Mouse (Mus musculus) gastrocnemius, postnatal 10 days (tissue): ENCODE measurements around the gene Abca14. TPM values are rescaled to one million over a fixed set of nuclear protein-coding genes. Genes with fewer than 3 reads are reported as not detected.
A peak's percentile ranks its signal among the peaks of the same experiment; 100 is the strongest.

Source experiments
- DNase-seq: peaks from one replicate; pipeline ENCODE4 v3.0.0; 2021; ENCODE audit warnings: mixed read lengths
- long read RNA-seq, 2 experiments: library from polyadenylated mRNA; stranded (forward); transcript quantifications; one replicate each; pipeline ENCODE4 v2.0.0; 2021
- total RNA-seq, 2 experiments: library from RNA; stranded (reverse); gene quantifications; 2 replicates each; pipeline ENCODE4 v1.2.3; 2021

Gene Abca14
- not detected for total RNA-seq
- long read RNA-seq, experiment 1 = 0 reads
- long read RNA-seq, experiment 2 = 0 reads

DNA sequence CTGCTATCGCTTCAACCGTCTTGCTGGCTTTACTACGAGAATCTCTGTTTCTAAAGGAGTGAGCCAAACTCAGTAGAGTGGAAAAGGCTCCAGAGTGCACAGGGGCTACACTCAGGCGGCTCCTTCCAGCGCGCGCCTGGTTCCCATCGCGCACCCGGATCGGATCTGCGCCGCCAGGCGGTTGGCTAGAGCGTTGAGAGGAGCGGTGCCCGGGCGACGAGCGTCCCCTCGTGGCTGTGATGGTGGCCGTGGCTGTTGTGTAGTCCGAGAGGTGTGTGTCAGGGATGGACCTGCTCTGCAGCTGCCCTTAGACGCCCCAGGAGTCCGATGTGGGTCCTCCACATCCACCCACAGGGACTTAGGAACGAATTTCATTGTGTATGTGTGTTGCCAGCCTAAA lies at the start of gene Abca14:
TSS of gene Abca14 (plus strand) at position 173 of the 400 bp plus-strand sequence.
- DNase-seq = peak; percentile 87

DNA sequence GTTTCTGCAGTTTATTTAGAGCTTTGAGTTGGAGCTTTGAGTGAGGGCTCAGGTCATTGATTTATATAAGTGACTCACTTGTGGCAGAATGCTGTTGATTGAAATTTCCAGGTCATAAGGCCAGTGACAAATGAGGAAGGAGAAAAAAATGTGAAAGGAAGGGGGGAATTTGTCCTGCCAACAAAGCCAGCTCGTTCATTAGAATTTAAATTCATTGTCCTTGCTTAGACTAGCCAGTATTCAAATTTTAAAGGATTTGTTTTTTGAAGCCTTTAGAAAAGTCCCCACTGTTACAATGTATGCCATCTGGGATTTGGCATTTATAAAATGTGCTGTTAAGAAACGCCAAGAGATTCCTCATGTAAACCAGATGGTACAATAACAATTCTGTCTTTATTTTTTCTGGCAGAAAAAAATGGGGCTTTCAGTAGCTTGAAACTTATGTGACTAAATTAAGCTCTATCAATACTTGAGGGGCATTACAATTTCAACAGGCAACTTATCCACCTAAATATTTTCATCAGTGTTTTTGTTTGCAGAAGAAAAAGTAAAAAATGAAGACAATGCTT lies 46.8 kb upstream of the Abca14 start:
- no peak for DNase-seq

DNA sequence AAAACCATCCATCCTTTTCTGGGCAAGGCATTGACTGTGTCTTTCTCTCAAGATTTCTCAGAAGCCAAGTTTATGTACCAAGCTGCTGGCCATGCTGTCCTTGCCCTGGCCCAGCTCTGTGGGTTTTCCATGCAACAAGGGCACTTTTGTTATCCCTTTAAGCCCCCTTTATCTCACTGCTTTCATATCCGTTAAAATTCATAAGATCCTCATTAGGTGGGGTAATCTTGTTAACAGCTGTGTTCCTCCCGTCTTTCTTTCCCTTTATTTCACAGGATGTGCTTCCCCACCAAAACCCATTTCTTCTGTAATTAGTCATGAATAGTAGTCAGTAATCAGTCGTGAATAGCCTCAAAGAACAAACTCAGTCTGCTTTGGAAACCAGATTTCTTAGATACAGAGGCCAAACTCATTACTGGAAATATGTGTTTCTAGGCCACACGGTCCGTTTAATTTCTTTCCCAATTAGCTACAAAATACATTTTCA lies 46.1 kb upstream of the Abca14 start:
- no peak for DNase-seq

DNA sequence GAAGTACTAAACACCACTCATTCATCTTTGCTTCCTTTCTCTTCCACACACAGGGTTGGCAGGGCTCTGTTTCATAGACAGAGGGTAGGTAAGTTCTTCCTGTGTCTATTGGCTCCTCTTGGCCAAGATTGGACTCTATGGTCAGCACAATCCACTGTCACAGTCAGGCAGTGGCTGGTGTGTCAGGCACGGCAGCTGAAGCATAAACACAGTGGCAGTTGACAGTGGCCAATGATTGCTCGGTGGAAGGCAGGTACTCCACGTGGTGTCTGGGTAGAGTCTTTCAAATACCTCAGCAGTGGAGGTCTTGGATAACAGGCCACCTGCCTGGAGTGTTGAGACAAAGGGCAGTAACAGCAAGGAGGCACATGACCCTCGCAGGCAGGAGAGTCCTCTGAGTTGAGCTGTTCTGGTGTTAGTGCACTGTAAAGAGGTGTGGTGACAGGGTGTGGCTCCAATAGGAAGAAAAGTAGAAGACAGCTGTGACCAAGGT lies 45.6 kb upstream of the Abca14 start:
- DNase-seq = no peak

DNA sequence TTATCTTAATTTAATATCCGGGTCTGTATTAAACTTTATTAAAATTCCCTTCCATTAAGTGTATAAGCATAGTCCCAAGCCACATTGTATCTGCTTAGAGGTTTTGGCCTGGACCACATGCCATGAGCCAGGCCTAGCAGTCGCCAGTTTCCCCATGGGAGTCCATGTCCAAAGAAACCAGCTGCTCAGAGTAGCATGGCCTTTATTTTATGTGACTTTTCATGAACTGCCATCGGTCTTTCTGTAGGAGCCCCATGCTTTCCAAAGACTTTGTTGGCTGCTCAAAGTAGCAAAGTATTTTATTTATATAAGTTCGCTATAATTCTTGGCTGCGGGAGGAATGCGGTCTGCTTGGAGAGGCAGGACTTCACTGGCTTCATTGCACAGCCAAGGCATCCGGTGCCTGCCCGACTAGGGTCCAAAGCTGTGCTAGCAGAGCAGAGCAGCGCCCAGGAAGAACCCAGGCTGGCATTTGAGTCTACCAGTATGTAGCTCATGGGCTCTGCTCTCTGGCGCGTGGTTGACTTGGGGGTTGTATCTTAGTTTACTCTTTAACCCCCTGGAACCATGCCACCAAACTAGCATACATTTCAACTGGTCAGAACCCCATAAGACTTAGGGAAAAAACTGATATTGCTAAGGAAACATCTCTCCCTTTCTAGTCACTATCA lies 40.0 kb upstream of the Abca14 start:
- peak; percentile 6 for DNase-seq

DNA sequence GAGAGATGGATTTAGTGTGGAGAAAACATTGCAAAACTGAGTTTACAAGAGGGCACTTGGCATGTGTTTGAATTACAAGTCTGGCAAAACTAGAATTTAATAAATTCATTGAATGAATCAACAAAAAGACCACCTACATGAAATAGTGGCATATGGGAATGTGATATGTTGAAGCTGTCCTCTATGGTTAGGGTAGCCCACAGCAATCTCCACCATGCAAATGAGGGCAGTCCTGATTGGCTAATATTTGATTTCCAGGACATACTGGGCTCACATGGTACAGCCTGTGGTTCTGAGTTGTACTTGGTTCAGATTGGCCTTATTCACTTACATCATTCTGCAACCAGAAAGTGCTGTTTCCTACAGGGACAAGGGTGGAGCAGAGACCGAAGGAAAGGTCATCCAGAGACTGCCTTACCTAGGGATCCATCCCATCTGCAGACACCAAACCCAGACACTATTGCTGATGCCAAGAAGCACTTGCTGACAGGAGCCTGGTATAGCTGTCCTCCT lies 31.5 kb upstream of the Abca14 start:
- DNase-seq = no peak

DNA sequence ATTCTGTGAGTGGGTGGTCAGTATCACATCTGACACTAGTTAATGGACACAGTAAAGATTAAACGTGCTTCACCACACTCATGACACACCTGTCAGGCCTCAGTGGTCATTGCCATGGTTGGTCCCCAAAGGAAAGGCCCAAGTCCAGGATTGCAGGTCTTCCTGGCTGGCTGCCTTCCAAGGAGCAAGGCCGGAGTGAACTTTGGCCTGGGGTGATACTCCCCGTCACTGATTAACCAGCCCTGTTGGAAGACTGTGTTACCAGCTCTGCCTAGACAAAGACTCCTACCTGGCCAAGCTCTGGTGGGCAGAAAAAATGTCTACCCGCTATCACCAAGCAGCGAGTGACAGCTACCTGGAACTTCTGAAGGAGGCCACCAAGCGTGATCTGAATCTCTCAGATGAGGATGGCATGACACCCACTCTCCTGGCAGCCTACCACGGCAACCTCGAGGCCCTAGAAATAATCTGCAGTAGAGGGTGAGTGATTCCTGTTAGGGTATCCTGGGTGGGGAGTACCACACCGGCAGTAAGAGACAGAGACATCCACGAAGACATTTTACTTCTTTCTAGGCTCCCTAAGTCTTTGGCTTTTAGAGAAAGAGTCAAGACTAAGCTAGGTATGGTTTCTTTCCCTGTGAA lies 30.0 kb upstream of the Abca14 start, which contains the start of gene Anks4b:
TSS of gene Anks4b (plus strand) at position 256 of the 642 bp plus-strand sequence.
- DNase-seq = no peak

DNA sequence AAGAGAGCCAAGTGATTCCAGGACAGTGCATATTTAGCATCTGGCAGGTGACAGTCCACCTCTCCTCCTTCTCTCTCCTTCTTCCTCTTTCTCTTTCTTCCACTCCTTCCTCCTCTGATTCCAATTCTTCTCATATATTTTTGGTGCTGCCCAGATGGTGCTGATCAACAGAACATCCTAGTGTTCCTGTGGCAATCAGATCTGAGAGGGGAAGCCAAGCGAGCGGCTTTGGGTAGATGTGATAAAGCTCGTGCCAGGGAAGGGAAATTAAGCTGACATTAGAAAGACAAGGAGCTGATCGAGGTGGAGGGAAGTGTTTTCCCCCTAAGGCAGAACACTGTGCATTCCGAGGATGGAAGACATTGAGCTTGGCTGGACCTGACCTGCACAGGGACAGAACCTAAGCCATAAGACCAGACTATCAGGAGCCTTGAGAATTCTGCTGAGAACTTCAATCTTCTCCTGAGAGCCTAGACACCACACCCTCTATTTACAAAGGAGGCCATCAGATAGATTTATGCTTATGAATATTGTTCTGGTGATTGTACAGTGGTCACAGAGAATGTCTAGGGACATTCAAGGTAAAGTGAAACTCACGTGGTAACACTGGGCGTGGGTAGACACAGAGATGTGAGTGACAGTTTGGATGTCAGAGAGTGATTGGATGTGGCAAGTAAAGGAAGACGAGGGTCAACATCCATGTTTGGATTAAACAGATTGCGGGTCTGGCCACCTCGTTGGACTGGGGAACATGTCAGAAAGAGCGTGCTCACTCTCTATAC lies 28.8 kb upstream of the Abca14 start:
- DNase-seq = no peak

DNA sequence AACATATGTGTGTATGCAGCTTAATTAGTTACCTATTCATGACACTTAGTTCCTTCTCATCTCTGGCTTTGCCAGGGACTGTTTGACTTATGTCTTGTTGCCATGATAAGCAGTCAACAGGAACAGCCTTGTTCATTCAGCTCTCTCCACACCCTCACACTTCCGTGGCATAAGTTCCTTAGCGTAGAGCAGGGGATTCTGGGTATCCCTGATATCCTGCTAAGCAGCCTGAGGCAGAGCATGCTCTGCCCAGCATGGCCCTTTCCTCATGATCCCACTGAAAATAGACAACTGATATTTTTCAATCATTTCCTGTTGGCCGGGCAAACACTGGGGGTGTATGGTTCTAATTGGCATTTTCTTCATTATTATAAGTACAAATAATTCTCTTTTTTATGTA lies 26.1 kb upstream of the Abca14 start:
- DNase-seq = no peak

DNA sequence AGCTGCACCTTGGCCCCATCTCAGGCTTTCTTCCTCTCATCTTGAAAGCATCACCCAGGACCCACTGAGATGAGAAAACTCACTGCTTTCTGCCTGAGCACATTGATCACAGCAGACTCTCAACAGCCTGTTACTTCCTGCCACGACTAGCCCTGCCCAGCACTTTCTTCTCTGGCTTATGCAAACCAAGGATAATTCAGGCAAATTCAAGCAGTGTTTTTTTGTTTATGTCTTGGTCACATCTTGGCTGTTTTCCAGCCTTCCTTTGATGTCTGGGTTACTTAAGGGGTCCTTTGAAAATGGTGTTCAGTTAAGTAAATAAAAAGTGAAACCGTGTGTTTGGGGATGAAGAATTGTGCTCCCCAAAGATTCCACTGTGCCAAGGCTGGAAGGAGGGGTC lies 24.8 kb upstream of the Abca14 start:
- DNase-seq = no peak

DNA sequence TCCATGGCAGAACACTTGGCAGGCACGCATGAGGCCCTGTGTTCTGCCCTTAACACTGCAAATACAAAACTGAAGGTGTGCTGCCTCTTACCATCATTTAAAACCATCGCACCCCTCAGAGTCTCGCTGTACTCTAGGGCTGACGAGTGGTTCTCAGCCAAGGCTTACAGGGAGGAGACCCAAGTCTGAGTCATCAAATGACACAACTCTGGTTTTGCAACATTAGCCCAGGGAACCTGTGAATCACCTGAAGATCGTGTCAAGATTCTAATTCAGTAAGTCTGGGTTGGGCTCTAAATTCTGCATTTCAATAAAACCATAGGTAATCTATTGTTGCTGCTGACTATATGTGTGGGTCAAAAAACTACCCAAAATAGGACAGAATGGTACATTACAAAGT lies 23.2 kb upstream of the Abca14 start:
- no peak for DNase-seq

DNA sequence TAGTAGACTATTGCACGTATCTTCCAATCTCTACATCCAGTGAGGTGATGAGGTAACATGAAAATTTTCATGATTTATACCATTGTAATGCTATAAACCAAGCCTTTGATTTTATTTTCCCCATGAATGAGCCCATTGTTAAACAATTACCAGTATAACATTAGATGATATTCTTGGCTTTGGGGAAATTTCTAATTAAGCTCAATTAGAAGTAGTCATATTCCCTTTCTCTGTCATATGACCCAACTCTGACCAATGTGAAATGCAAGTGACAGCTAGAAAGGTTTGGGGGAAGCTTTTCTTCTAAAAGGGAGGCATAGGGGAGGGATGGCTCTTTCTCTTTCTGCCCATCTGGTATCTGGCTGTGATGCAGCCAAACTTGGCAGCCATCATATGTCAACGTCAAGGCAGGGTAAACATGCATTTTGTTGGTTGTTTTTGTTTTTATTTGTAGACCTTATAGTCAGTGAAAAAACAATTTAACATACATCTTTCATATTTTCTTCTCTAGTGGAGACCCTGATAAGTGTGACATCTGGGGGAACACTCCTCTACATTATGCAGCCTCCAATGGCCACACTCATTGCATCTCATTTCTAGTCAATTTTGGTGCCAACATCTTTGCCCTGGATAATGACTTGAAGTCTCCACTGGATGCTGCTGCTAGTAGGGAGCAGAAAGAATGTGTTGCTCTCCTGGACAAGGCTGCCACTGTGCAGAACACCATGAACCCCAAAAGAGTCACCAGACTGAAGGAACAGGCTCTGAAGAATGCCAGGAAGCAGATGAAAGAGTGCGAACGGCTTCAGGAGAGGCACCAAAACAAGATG lies 22.1 kb upstream of the Abca14 start:
- DNase-seq = no peak

DNA sequence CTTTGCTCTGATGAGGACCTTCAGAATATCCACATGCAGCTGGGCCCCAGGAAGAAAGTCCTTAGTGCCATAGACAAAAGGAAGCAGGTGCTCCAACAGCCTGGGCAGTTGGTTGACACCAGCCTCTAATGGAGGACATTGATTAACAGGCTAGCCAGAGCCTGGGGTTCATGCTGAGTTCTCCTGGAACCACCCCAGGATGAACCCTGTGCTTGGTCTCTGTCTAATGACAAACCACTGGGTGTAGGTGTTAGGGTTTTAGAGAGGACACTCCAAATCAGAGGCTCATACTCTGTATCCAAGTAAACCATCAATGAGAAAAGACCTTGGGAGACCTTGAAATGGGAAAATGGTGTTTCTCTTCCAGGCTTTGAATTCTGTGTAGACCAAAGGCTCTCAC lies 20.9 kb upstream of the Abca14 start:
- no peak for DNase-seq

DNA sequence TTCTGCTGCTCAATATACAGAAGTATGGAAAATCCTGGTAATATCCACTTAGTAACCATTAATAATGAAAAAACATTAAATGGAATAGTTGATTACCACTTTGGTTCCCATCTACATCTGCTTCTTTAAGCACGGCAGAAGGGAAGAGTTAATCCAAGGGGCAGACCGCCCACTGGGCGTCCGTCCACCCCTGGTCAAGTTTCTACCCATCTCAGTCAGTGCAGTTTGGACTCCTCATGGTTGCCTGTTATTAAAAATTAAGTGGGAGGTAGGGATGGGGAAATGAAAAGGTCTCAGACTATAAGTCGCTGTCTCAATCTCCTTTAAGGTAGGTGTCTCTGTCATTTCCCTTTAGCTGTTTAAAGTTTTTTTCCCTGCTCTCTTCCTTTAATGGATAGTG lies 14.8 kb upstream of the Abca14 start:
- DNase-seq = no peak

DNA sequence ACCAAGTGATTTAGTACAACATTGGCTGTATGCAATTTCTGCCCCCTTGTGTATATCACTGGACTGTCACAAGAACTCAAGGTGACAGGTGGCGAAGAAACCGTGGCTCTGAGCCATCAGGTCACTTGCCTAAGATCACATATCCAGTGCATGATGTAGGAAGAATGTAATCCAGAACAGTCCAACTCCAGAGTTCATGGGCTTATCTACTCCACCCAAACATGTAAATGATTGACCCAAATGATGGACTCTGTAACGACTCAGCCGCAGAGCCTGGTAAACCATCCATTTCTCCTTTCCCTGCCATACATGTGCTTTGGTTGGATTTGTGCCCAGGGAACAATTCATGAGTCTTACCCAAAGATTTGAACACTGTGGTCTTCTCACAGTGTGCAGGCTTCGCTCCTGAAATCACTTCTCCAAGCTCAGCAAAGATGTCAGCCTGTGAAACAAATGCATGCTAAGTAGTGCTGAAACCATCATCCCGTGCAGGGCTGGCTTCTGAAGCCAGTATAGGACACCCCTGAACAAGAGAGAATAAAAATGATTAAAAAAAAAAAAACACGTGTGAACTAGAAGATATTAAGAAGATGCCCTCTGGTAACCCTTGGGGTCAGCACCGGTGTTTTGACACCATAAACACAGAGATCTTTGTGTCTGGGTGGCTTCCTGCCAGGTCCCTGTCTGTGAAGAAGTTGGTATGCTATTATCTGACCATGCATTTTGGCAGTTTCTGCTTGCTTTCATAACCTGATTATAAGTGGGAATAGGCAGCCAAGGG lies 14.2 kb upstream of the Abca14 start:
- DNase-seq = no peak

DNA sequence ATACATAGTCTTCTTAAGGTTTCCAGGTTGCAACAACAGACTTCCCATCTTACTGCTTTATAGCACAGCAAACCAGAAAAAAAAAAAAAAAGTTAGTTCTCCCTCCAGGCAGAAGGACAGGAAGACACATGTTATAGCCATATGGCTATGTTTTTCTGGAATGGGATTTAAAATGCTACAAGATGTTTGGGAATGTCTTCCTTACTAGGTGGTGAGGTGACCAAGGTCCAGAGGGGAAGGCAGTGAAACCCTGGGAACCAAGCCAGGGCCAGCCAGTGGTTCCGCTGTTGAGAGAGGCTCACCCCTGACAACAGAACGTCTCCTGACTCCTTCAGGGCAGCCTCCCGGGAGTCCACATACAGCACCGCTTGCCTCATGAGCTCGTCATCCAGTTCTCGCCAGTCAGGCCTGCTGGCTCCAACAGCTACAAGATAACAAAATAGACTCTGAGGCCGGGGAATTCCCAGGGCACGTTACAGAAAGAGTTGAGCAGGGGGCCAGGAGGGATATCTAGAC lies 13.6 kb upstream of the Abca14 start:
- no peak for DNase-seq

DNA sequence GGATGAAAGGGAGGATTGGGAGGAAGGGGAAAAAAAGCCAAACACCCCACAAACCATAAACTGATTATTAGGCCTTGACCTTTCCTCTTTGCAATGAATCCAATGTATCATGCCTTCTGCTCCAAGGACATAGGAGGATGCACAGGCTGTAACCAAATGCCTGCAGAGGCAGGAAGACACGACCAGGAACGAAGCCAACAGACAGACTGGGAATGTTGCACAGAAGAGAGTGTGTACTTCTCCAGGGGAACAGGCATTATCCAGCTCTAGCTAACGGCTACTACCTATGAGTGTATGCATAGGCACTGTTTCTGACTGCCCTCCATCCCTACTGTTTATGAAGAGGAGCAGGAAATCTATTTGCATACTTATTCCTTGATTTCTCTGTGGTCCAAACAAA lies 11.6 kb upstream of the Abca14 start:
- DNase-seq = no peak

DNA sequence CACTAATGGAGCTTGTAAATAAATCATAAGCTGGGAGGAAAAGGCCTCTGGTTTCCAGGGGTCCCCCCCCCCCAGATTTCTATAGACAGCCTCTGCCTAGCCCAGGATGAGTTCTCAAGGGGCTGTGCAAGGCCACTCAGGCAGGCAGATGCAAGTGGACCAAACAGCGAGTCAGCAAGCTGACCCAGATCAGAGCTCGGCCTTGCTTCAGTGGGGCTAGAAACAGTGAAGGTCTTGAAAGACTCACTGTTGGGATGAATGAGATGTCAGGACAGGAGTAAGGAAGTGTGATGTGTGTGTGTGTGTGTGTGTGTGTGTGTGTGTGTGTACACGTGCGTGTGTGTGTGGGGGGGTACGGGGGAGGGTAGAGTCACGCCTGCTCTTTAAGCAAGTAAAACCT lies 10.9 kb upstream of the Abca14 start:
- no peak for DNase-seq

DNA sequence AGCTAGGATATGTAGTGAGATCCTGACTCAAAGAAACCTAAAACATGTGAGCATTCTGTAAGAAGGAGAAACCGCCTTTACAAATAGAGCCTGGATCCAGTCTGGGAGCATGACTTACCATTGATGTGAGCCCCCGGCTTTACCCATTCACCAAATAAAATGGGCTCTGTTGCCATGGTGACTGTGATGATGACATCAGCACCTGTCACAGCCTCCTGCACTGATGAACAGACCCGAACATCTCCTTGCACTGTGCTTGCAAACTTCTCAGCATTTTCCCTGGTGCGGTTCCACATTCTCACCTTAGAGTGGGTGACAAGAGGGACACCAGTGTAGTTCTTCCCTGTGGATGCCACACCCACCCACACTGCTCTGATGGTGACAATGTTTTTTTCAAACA lies 8.6 kb upstream of the Abca14 start:
- DNase-seq = no peak

DNA sequence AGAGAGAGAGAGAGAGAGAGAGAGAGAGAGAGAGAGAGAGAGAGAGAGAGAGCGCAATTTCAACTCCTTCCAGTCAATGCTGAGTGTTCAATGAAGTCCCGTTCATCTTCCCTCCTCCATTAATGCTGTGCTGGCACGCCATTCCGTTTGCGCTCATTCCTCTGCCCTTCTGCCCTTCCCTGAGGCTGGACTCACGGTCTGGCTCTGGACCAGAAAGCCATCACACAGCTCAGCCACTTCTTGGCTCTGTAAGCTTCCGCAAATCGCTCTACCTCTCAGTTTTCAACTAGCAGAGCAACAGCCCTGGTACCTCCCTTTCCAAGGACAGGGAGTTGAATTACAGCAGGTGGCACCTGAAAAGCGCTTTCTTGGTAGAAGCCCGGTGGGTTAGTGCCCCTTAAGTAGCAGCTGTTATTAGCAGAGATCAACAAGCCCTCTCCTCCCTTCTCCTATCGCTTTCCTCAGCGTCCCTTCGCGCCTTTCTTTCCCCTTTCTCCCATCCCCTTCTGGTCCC lies 2.5 kb upstream of the Abca14 start:
- DNase-seq = no peak
